Mouse (Mus musculus): ENCODE data around the gene Cacng8. TPM values are rescaled to one million over a fixed set of nuclear protein-coding genes. Genes with fewer than 3 reads are reported as not detected.

The Cacng8 gene
- polyA plus RNA-seq (2012; rRNA removed): 1.8 and 3.0 TPM in 2 replicates

GRCm38 (mm10) chr7:3390413-3391080, at the start of gene Cacng8:
Gene Cacng8, plus strand, starts transcription at chr7:3390683.
- Histone ChIP-seq H3K4me3 (ENCODE audit: extremely low read depth, insufficient read depth, insufficient read length) (no peak within 1 kb of the TSS), H3K27me3 (ENCODE audit: control insufficient read depth, insufficient read depth, low read length) (no peaks in the 10 kb centered on the region), H3K36me3 (ENCODE audit: control insufficient read depth, insufficient read depth, low read length) (no peaks in the 10 kb centered on the region), H3K27ac (ENCODE audit: insufficient read depth, low read length) (no peak within 1 kb of the TSS), H3K4me1 (ENCODE audit: control insufficient read depth, insufficient read depth, insufficient read length) (no peaks in the 10 kb centered on the region)
- no peak for DNase-seq (ENCODE audit: low read depth in 1 of 2, low spot score in 2 of 2)
- TF ChIP-seq CTCF (IDR thresholded peaks at IDR 0.05; ENCODE audit: extremely low read depth, insufficient read depth, insufficient read length, insufficient replicate concordance) (no peak), POLR2A (IDR thresholded peaks at IDR 0.05; ENCODE audit: low read depth, low read length) (no peak)
- 5% methylated on average over 7 of the region's 7 CpGs for WGBS

GRCm38 (mm10) chr7:3343861-3344260, 46.6 kb upstream of the Cacng8 start:
- no peaks in the 10 kb centered on the region for H3K27me3 ChIP-seq (ENCODE audit: control insufficient read depth, insufficient read depth, low read length)
- 78% methylated on average over 3 of the region's 3 CpGs for WGBS
- TF ChIP-seq POLR2A (IDR thresholded peaks at IDR 0.05; ENCODE audit: low read depth, low read length) (no peak), CTCF (IDR thresholded peaks at IDR 0.05; ENCODE audit: extremely low read depth, insufficient read depth, insufficient read length, insufficient replicate concordance) (no peak)

GRCm38 (mm10) chr7:3345301-3345700, 45.2 kb upstream of the Cacng8 start:
- no peaks in the 10 kb centered on the region for H3K36me3 ChIP-seq (ENCODE audit: control insufficient read depth, insufficient read depth, low read length)
- H3K27ac ChIP-seq (ENCODE audit: insufficient read depth, low read length): no peak overlapping the region
- H3K4me1 ChIP-seq (ENCODE audit: control insufficient read depth, insufficient read depth, insufficient read length): no peaks in the 10 kb centered on the region
- DNase-seq (ENCODE audit: low read depth in 1 of 2, low spot score in 2 of 2): no peak
- no peak overlapping the region for H3K4me3 ChIP-seq (ENCODE audit: extremely low read depth, insufficient read depth, insufficient read length)
- no peak for TF ChIP-seq POLR2A (IDR thresholded peaks at IDR 0.05; ENCODE audit: low read depth, low read length)
- TF ChIP-seq CTCF (IDR thresholded peaks at IDR 0.05; ENCODE audit: extremely low read depth, insufficient read depth, insufficient read length, insufficient replicate concordance): no peak
- WGBS: 95% methylated on average over 3 of the region's 3 CpGs
- H3K27me3 ChIP-seq (ENCODE audit: control insufficient read depth, insufficient read depth, low read length): no peaks in the 10 kb centered on the region

More at GRCm38 (mm10) chr7:3343861-3344260, 46.6 kb upstream of the Cacng8 start:
- H3K4me1 ChIP-seq (ENCODE audit: control insufficient read depth, insufficient read depth, insufficient read length): no peaks in the 10 kb centered on the region
- DNase-seq (ENCODE audit: low read depth in 1 of 2, low spot score in 2 of 2): no peak
- no peak overlapping the region for H3K4me3 ChIP-seq (ENCODE audit: extremely low read depth, insufficient read depth, insufficient read length)
- no peak overlapping the region for H3K27ac ChIP-seq (ENCODE audit: insufficient read depth, low read length)
- H3K36me3 ChIP-seq (ENCODE audit: control insufficient read depth, insufficient read depth, low read length): no peaks in the 10 kb centered on the region

GRCm38 (mm10) chr7:3347366-3348287, 42.9 kb upstream of the Cacng8 start:
- no peaks in the 10 kb centered on the region for H3K27me3 ChIP-seq (ENCODE audit: control insufficient read depth, insufficient read depth, low read length)
- no peaks in the 10 kb centered on the region for H3K36me3 ChIP-seq (ENCODE audit: control insufficient read depth, insufficient read depth, low read length)
- 80% methylated on average over 20 of the region's 20 CpGs for WGBS

GRCm38 (mm10) chr7:3348326-3348725, 42.2 kb upstream of the Cacng8 start:
- WGBS: 81% methylated on average over 5 of the region's 5 CpGs
- no peak overlapping the region for H3K27ac ChIP-seq (ENCODE audit: insufficient read depth, low read length)
- DNase-seq (ENCODE audit: low read depth in 1 of 2, low spot score in 2 of 2): no peak
- no peaks in the 10 kb centered on the region for H3K36me3 ChIP-seq (ENCODE audit: control insufficient read depth, insufficient read depth, low read length)
- H3K27me3 ChIP-seq (ENCODE audit: control insufficient read depth, insufficient read depth, low read length): no peaks in the 10 kb centered on the region
- H3K4me1 ChIP-seq (ENCODE audit: control insufficient read depth, insufficient read depth, insufficient read length): no peaks in the 10 kb centered on the region
- no peak overlapping the region for H3K4me3 ChIP-seq (ENCODE audit: extremely low read depth, insufficient read depth, insufficient read length)
- TF ChIP-seq CTCF (IDR thresholded peaks at IDR 0.05; ENCODE audit: extremely low read depth, insufficient read depth, insufficient read length, insufficient replicate concordance) (no peak), POLR2A (IDR thresholded peaks at IDR 0.05; ENCODE audit: low read depth, low read length) (no peak)

More at GRCm38 (mm10) chr7:3347366-3348287, 42.9 kb upstream of the Cacng8 start:
- H3K27ac ChIP-seq (ENCODE audit: insufficient read depth, low read length): no peak overlapping the region
- no peak for TF ChIP-seq CTCF (IDR thresholded peaks at IDR 0.05; ENCODE audit: extremely low read depth, insufficient read depth, insufficient read length, insufficient replicate concordance)
- TF ChIP-seq POLR2A (IDR thresholded peaks at IDR 0.05; ENCODE audit: low read depth, low read length): no peak
- H3K4me1 ChIP-seq (ENCODE audit: control insufficient read depth, insufficient read depth, insufficient read length): no peaks in the 10 kb centered on the region
- DNase-seq (ENCODE audit: low read depth in 1 of 2, low spot score in 2 of 2): no peak
- no peak overlapping the region for H3K4me3 ChIP-seq (ENCODE audit: extremely low read depth, insufficient read depth, insufficient read length)

- H3K4me1 ChIP-seq (ENCODE audit: control insufficient read depth, insufficient read depth, insufficient read length): no peaks in the 10 kb centered on the region
- no peak for DNase-seq (ENCODE audit: low read depth in 1 of 2, low spot score in 2 of 2)
- no peaks in the 10 kb centered on the region for H3K27me3 ChIP-seq (ENCODE audit: control insufficient read depth, insufficient read depth, low read length)
- 85% methylated on average over 9 of the region's 9 CpGs for WGBS
- no peak overlapping the region for H3K27ac ChIP-seq (ENCODE audit: insufficient read depth, low read length)
- no peak for TF ChIP-seq POLR2A (IDR thresholded peaks at IDR 0.05; ENCODE audit: low read depth, low read length)
- TF ChIP-seq CTCF (IDR thresholded peaks at IDR 0.05; ENCODE audit: extremely low read depth, insufficient read depth, insufficient read length, insufficient replicate concordance): no peak
- no peak overlapping the region for H3K4me3 ChIP-seq (ENCODE audit: extremely low read depth, insufficient read depth, insufficient read length)
- no peaks in the 10 kb centered on the region for H3K36me3 ChIP-seq (ENCODE audit: control insufficient read depth, insufficient read depth, low read length)
These were observed 40.7 kb upstream of the Cacng8 start for GRCm38 (mm10) chr7:3349775-3350174.
